13 mouse cellular contexts compared by ENCODE assay signal in the genomic region with DNA sequence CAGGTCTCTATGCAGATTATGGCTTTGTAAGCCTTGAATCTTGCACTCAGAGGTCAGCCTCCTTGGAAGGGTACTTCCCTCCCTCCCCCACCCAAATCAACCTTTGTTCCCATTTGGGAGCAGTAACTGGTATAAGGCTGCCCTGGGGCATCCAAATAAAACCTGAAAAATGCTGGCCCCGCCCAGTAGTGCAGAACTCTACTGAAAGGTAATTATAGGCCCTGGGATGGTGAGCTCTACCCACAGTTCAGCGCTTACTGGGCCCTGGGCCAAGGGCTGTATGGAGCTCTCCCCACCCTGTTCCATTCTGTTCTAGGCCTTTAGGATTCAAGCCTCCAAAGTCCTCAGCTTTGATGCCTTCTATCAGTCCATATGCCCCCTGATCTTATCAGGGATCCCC. TPM values are rescaled to one million over a fixed set of nuclear protein-coding genes. Genes with fewer than 3 reads are reported as not detected.
A peak's percentile ranks its signal among the peaks of the same experiment; 100 is the strongest.
DNase-seq lines count a peak whose midpoint lies in the region; ATAC-seq and TF ChIP-seq lines count a peak whose summit lies in the region.
"Had no signal": no experiment of that assay in that cellular context is flagged by ENCODE, and none has a peak within 500 bp of the region (broad histone marks: within the 10 kb centered on the region; RNA-seq: fewer than 3 reads in every experiment).

No protein-coding gene starts in this region.

- no peak for TF ChIP-seq POLR2A in small intestine, adult 2 months (IDR thresholded peaks at IDR 0.05; ENCODE audit: low read depth, low read length)

- 53% methylated on average over 2 of the region's 2 CpGs for WGBS in kidney, embryonic 14.5 days
- WGBS in embryonic facial prominence, embryonic 14.5 days: 60% methylated on average over 2 of the region's 2 CpGs
- 68% methylated on average over 2 of the region's 2 CpGs for WGBS in kidney, embryonic 16.5 days
- WGBS in small intestine, adult 2 months: 34% methylated on average over 2 of the region's 2 CpGs

- H3K4me1 ChIP-seq in kidney, embryonic 14.5 days (ENCODE audit: control insufficient read depth, insufficient read depth, low read length): no peaks in the 10 kb centered on the region
- H3K4me1 ChIP-seq in embryonic facial prominence, embryonic 14.5 days (ENCODE audit: control insufficient read depth, insufficient read depth, low read length): peaks cover 11% of the 10 kb centered on the region; the same call in 1 of the 2 replicates
- H3K4me1 ChIP-seq in kidney, embryonic 16.5 days (ENCODE audit: insufficient read depth, low read length): 0 out of 2 replicates have a peak, but pooled peaks cover 7% of the 10 kb centered on the region
- peaks cover 62% of the 10 kb centered on the region for H3K4me1 ChIP-seq in small intestine, adult 2 months (ENCODE audit: control insufficient read depth, insufficient read depth, insufficient read length, low read length)
- H3K4me1 ChIP-seq: hindbrain, embryonic 15.5 days had no signal

- H3K4me3 ChIP-seq in kidney, embryonic 14.5 days (ENCODE audit: low read length): no peak overlapping the region
- no peak overlapping the region for H3K4me3 ChIP-seq in embryonic facial prominence, embryonic 14.5 days (ENCODE audit: low read depth, low read length)
- H3K4me3 ChIP-seq in kidney, embryonic 16.5 days (ENCODE audit: low read length): no peak overlapping the region
- H3K4me3 ChIP-seq in small intestine, adult 2 months (ENCODE audit: low read depth, low read length): no peak overlapping the region
- H3K4me3 ChIP-seq: hindbrain, embryonic 15.5 days had no signal

- no peak for ATAC-seq in kidney, embryonic 14.5 days (ENCODE audit: low FRiP score, low TSS enrichment)
- peak; percentile 85; the same call in 1 of the 2 replicates for ATAC-seq in embryonic facial prominence, embryonic 14.5 days (ENCODE audit: low read depth)
- peak; percentile 60 for ATAC-seq in kidney, embryonic 16.5 days (ENCODE audit: low FRiP score, low TSS enrichment)
- no peak for ATAC-seq in megakaryocyte progenitor cell, adult 5-6 weeks (replicated peaks; ENCODE audit: poor library complexity)

- H3K27ac ChIP-seq in kidney, embryonic 14.5 days (ENCODE audit: low read depth, low read length): no peak overlapping the region
- H3K27ac ChIP-seq in embryonic facial prominence, embryonic 14.5 days (replicated peaks; ENCODE audit: low read depth, low read length): no peak overlapping the region
- H3K27ac ChIP-seq in kidney, embryonic 16.5 days (ENCODE audit: low read length): peak overlapping the region; percentile 49
- H3K27ac ChIP-seq in small intestine, adult 2 months (ENCODE audit: insufficient read depth, low read depth, low read length): peak overlapping the region; percentile 76
- H3K27ac ChIP-seq: hindbrain, embryonic 15.5 days had no signal

- H3K9me3 ChIP-seq in kidney, embryonic 14.5 days (ENCODE audit: control insufficient read depth, low read length): no peaks in the 10 kb centered on the region
- H3K9me3 ChIP-seq in embryonic facial prominence, embryonic 14.5 days (ENCODE audit: control insufficient read depth, low read length): no peaks in the 10 kb centered on the region
- no peaks in the 10 kb centered on the region for H3K9me3 ChIP-seq in kidney, embryonic 16.5 days (ENCODE audit: low read length)
- H3K9me3 ChIP-seq: hindbrain, embryonic 15.5 days had no signal

- peak; percentile 91 for DNase-seq in kidney, adult 11 months
- peak; percentile 81 for DNase-seq in embryonic facial prominence, embryonic 14.5 days (ENCODE audit: low spot score)
- DNase-seq in thymus, postnatal 36 days: no peak
- DNase-seq in urinary bladder, postnatal 36 days (ENCODE audit: low spot score in 2 of 2): no peak
- DNase-seq: heart, postnatal 10 days; left cerebral cortex, postnatal 4 days; lung, adult 18-20 months; right cerebral cortex, postnatal 14 days had no signal

- no peak overlapping the region for H3K4me2 ChIP-seq in kidney, embryonic 14.5 days (replicated peaks; ENCODE audit: low read depth, low read length)
- no peak overlapping the region for H3K4me2 ChIP-seq in embryonic facial prominence, embryonic 14.5 days (ENCODE audit: low read depth, low read length)
- H3K4me2 ChIP-seq in kidney, embryonic 16.5 days (replicated peaks; ENCODE audit: low read depth, low read length): no peak overlapping the region
- H3K4me2 ChIP-seq: hindbrain, embryonic 15.5 days had no signal

- no peaks in the 10 kb centered on the region for H3K36me3 ChIP-seq in kidney, embryonic 14.5 days (ENCODE audit: control insufficient read depth, insufficient read depth, low read length)
- no peaks in the 10 kb centered on the region for H3K36me3 ChIP-seq in embryonic facial prominence, embryonic 14.5 days (ENCODE audit: control insufficient read depth, insufficient read depth, low read length)
- H3K36me3 ChIP-seq in kidney, embryonic 16.5 days (ENCODE audit: insufficient read depth, low read length): no peaks in the 10 kb centered on the region
- H3K36me3 ChIP-seq in small intestine, adult 2 months (ENCODE audit: control insufficient read depth, insufficient read depth, low read length): no peaks in the 10 kb centered on the region
- H3K36me3 ChIP-seq: hindbrain, embryonic 15.5 days had no signal

- no peak for TF ChIP-seq CTCF in small intestine, adult 2 months (IDR thresholded peaks at IDR 0.05; ENCODE audit: extremely low read depth, insufficient read length, insufficient replicate concordance, low read depth, low read length)

- H3K9ac ChIP-seq in kidney, embryonic 14.5 days (ENCODE audit: low read depth, low read length): no peak overlapping the region
- H3K9ac ChIP-seq in embryonic facial prominence, embryonic 14.5 days (ENCODE audit: low read depth, low read length): no peak overlapping the region
- H3K9ac ChIP-seq in kidney, embryonic 16.5 days (replicated peaks; ENCODE audit: low read length): no peak overlapping the region
- H3K9ac ChIP-seq: hindbrain, embryonic 15.5 days had no signal

- H3K27me3 ChIP-seq in kidney, embryonic 14.5 days (ENCODE audit: control insufficient read depth, insufficient read depth, low read length): no peaks in the 10 kb centered on the region
- no peaks in the 10 kb centered on the region for H3K27me3 ChIP-seq in embryonic facial prominence, embryonic 14.5 days (replicated peaks; ENCODE audit: control insufficient read depth, insufficient read depth, low read length)
- no peaks in the 10 kb centered on the region for H3K27me3 ChIP-seq in kidney, embryonic 16.5 days (ENCODE audit: insufficient read depth, low read length)
- no peaks in the 10 kb centered on the region for H3K27me3 ChIP-seq in small intestine, adult 2 months (ENCODE audit: control insufficient read depth, insufficient read depth, low read length)
- H3K27me3 ChIP-seq: hindbrain, embryonic 15.5 days had no signal

RNA-seq across cellular contexts. Expression of gene Prkcd, which starts 11.1 kb away (rescaled TPM):
- 33.4 and 37.0 TPM in 2 replicates for polyA plus RNA-seq in kidney, embryonic 14.5 days (2014; fragmentation: Nextera tagmentation; extraction: Ambion mirVana)
- 42.5 and 44.6 TPM in 2 replicates for polyA plus RNA-seq in embryonic facial prominence, embryonic 14.5 days (2014; fragmentation: Nextera tagmentation; extraction: Ambion mirVana)
- 48.9 and 52.4 TPM in 2 replicates for polyA plus RNA-seq in kidney, embryonic 16.5 days (2015; fragmentation: Nextera tagmentation; extraction: Ambion mirVana)
- polyA plus RNA-seq in small intestine, adult 2 months (2012; rRNA removed): 149 and 287 TPM in 2 replicates
- total RNA-seq in megakaryocyte progenitor cell, adult 5-6 weeks (2015): 71.8 and 84.3 TPM in 2 replicates
- 106 and 118 TPM in 2 replicates for total RNA-seq in megakaryocyte progenitor cell, adult 5-6 weeks (2017)

RNA-seq across cellular contexts. Expression of gene Rft1, which starts 17.1 kb away (rescaled TPM):
- polyA plus RNA-seq in kidney, embryonic 14.5 days (2014; fragmentation: Nextera tagmentation; extraction: Ambion mirVana): 11.6 and 19.4 TPM in 2 replicates
- polyA plus RNA-seq in embryonic facial prominence, embryonic 14.5 days (2014; fragmentation: Nextera tagmentation; extraction: Ambion mirVana): 13.3 and 16.5 TPM in 2 replicates
- 19.6 and 20.3 TPM in 2 replicates for polyA plus RNA-seq in kidney, embryonic 16.5 days (2015; fragmentation: Nextera tagmentation; extraction: Ambion mirVana)
- polyA plus RNA-seq in small intestine, adult 2 months (2012; rRNA removed): 3.9 and 5.6 TPM in 2 replicates
- total RNA-seq in megakaryocyte progenitor cell, adult 5-6 weeks (2015): 12.3 and 12.7 TPM in 2 replicates
- total RNA-seq in megakaryocyte progenitor cell, adult 5-6 weeks (2017): 13.0 and 16.5 TPM in 2 replicates

Comparison
In these comparisons a context has a peak if more than half of its experiments do, and no peak if none do; other contexts are left out.
1. ATAC-seq: peak in embryonic facial prominence, embryonic 14.5 days (single experiment) and kidney, embryonic 16.5 days (single experiment); none in kidney, embryonic 14.5 days (single experiment) and megakaryocyte progenitor cell, adult 5-6 weeks (single experiment).
2. H3K27ac ChIP-seq: peak in kidney, embryonic 16.5 days (single experiment) and small intestine, adult 2 months (single experiment); none in kidney, embryonic 14.5 days (single experiment) and embryonic facial prominence, embryonic 14.5 days (single experiment).
3. DNase-seq: peak in kidney, adult 11 months (single experiment) and embryonic facial prominence, embryonic 14.5 days (single experiment); none in thymus, postnatal 36 days (0 of 2) and urinary bladder, postnatal 36 days (0 of 2).